Mouse (Mus musculus) kidney, adult 11 months (tissue): ENCODE measurements around the gene Gm8439.

Experiments used
- DNase-seq: peaks from one replicate; pipeline ENCODE4 v3.0.0; 2022

The Gm8439 gene

GRCm38 (mm10) chr4:120613691-120614329 lies 25.3 kb downstream of the Gm8439 start:
- no peak for DNase-seq

GRCm38 (mm10) chr4:120614644-120615043 lies 26.1 kb downstream of the Gm8439 start:
- DNase-seq = no peak

GRCm38 (mm10) chr4:120615528-120616081 lies 27.1 kb downstream of the Gm8439 start:
- DNase-seq = no peak

GRCm38 (mm10) chr4:120616199-120617025 lies 27.9 kb downstream of the Gm8439 start:
- DNase-seq = no peak

GRCm38 (mm10) chr4:120627728-120628127 lies 39.2 kb downstream of the Gm8439 start:
- no peak for DNase-seq

GRCm38 (mm10) chr4:120630218-120630931 lies 41.8 kb downstream of the Gm8439 start:
- no peak for DNase-seq

- no peak for DNase-seq
These were observed 43.3 kb downstream of the Gm8439 start for GRCm38 (mm10) chr4:120631828-120632227.

- no peak for DNase-seq
These were observed 46.8 kb downstream of the Gm8439 start for GRCm38 (mm10) chr4:120635351-120635750.

GRCm38 (mm10) chr4:120641946-120642345 lies 53.4 kb downstream of the Gm8439 start:
- no peak for DNase-seq

GRCm38 (mm10) chr4:120643899-120644298 lies 55.4 kb downstream of the Gm8439 start:
- no peak for DNase-seq

- no peak for DNase-seq
These were observed 61.0 kb downstream of the Gm8439 start for GRCm38 (mm10) chr4:120649369-120650207.

- no peak for DNase-seq
These were observed 61.7 kb downstream of the Gm8439 start for GRCm38 (mm10) chr4:120650208-120650592.

- DNase-seq = no peak
These were observed 67.4 kb downstream of the Gm8439 start for GRCm38 (mm10) chr4:120655898-120656297.
